In genomic region chr9:58011027-58011426, GRCm38 (mm10) we compare ENCODE assay signal across 12 mouse cellular contexts. TPM values are rescaled to one million over a fixed set of nuclear protein-coding genes. Genes with fewer than 3 reads are reported as not detected.
DNase-seq lines count a peak whose midpoint lies in the region; ATAC-seq and TF ChIP-seq lines count a peak whose summit lies in the region.
"Had no signal": no experiment of that assay in that cellular context is flagged by ENCODE, and none has a peak within 500 bp of the region (broad histone marks: within the 10 kb centered on the region; RNA-seq: fewer than 3 reads in every experiment).

No protein-coding gene starts in this region.

- no peak overlapping the region for H3K4me2 ChIP-seq in intestine, embryonic 15.5 days (replicated peaks)
- no peak overlapping the region for H3K4me2 ChIP-seq in intestine, postnatal 0 days (replicated peaks; ENCODE audit: low read depth)
- H3K4me2 ChIP-seq in embryonic facial prominence, embryonic 14.5 days (ENCODE audit: low read depth, low read length), result no peak overlapping the region
- no peak overlapping the region for H3K4me2 ChIP-seq in heart, embryonic 11.5 days
- H3K4me2 ChIP-seq: hindbrain, embryonic 15.5 days; limb, embryonic 15.5 days had no signal

- WGBS in intestine, embryonic 15.5 days, result 34% methylated on average over 7 of the region's 7 CpGs
- WGBS in intestine, postnatal 0 days, result 32% methylated on average over 7 of the region's 7 CpGs
- WGBS in embryonic facial prominence, embryonic 14.5 days, result 35% methylated on average over 7 of the region's 7 CpGs
- WGBS in heart, embryonic 11.5 days (ENCODE audit: insufficient replicate concordance), result 29% methylated on average over 7 of the region's 7 CpGs

- H3K36me3 ChIP-seq in intestine, embryonic 15.5 days, result no peaks in the 10 kb centered on the region
- H3K36me3 ChIP-seq in intestine, postnatal 0 days (ENCODE audit: control insufficient read depth, insufficient read depth), result no peaks in the 10 kb centered on the region
- H3K36me3 ChIP-seq in embryonic facial prominence, embryonic 14.5 days (ENCODE audit: control insufficient read depth, insufficient read depth, low read length), result no peaks in the 10 kb centered on the region
- no peaks in the 10 kb centered on the region for H3K36me3 ChIP-seq in heart, embryonic 11.5 days (ENCODE audit: control insufficient read depth, insufficient read depth, low read length)
- H3K36me3 ChIP-seq: heart, embryonic 10.5 days; hindbrain, embryonic 15.5 days; limb, embryonic 15.5 days had no signal

- no peak overlapping the region for H3K9ac ChIP-seq in intestine, embryonic 15.5 days
- H3K9ac ChIP-seq in intestine, postnatal 0 days (ENCODE audit: low read depth, low read length), result no peak overlapping the region
- H3K9ac ChIP-seq in embryonic facial prominence, embryonic 14.5 days (ENCODE audit: low read depth, low read length), result no peak overlapping the region
- H3K9ac ChIP-seq in heart, embryonic 11.5 days (ENCODE audit: low read depth, low read length), result no peak overlapping the region
- H3K9ac ChIP-seq: hindbrain, embryonic 15.5 days; limb, embryonic 15.5 days had no signal

- no peaks in the 10 kb centered on the region for H3K27me3 ChIP-seq in intestine, embryonic 15.5 days (replicated peaks)
- no peaks in the 10 kb centered on the region for H3K27me3 ChIP-seq in intestine, postnatal 0 days (replicated peaks; ENCODE audit: control insufficient read depth, insufficient read depth, low read length)
- H3K27me3 ChIP-seq in embryonic facial prominence, embryonic 14.5 days (replicated peaks; ENCODE audit: control insufficient read depth, insufficient read depth, low read length), result no peaks in the 10 kb centered on the region
- H3K27me3 ChIP-seq in heart, embryonic 11.5 days (ENCODE audit: control insufficient read depth, insufficient read depth, low read length), result no peaks in the 10 kb centered on the region
- H3K27me3 ChIP-seq: hindbrain, embryonic 15.5 days; limb, embryonic 15.5 days had no signal

- peaks cover 16% of the 10 kb centered on the region for H3K4me1 ChIP-seq in intestine, embryonic 15.5 days (replicated peaks)
- H3K4me1 ChIP-seq in intestine, postnatal 0 days (replicated peaks; ENCODE audit: control insufficient read depth, insufficient read depth, low read length), result no peaks in the 10 kb centered on the region
- no peaks in the 10 kb centered on the region for H3K4me1 ChIP-seq in embryonic facial prominence, embryonic 14.5 days (ENCODE audit: control insufficient read depth, insufficient read depth, low read length)
- H3K4me1 ChIP-seq in heart, embryonic 11.5 days (ENCODE audit: control insufficient read depth, insufficient read depth, low read length), result peaks cover 22% of the 10 kb centered on the region; the same call in 1 of the 2 replicates
- H3K4me1 ChIP-seq: limb, embryonic 15.5 days had no signal

- no peak overlapping the region for H3K4me3 ChIP-seq in intestine, embryonic 15.5 days (replicated peaks)
- H3K4me3 ChIP-seq in intestine, postnatal 0 days (ENCODE audit: low read depth, low read length), result no peak overlapping the region
- H3K4me3 ChIP-seq in embryonic facial prominence, embryonic 14.5 days (ENCODE audit: low read depth, low read length), result no peak overlapping the region
- H3K4me3 ChIP-seq in heart, embryonic 11.5 days (ENCODE audit: low read depth, low read length), result no peak overlapping the region
- H3K4me3 ChIP-seq: heart, embryonic 10.5 days; hindbrain, embryonic 15.5 days; limb, embryonic 15.5 days had no signal

- no peak overlapping the region for H3K27ac ChIP-seq in intestine, embryonic 15.5 days
- H3K27ac ChIP-seq in intestine, postnatal 0 days (ENCODE audit: low read depth, low read length), result no peak overlapping the region
- H3K27ac ChIP-seq in embryonic facial prominence, embryonic 14.5 days (replicated peaks; ENCODE audit: low read depth, low read length), result no peak overlapping the region
- no peak overlapping the region for H3K27ac ChIP-seq in heart, embryonic 11.5 days (ENCODE audit: low read depth, low read length)
- H3K27ac ChIP-seq: heart, embryonic 10.5 days; hindbrain, embryonic 15.5 days; limb, embryonic 15.5 days had no signal

- no peaks in the 10 kb centered on the region for H3K9me3 ChIP-seq in intestine, embryonic 15.5 days
- H3K9me3 ChIP-seq in intestine, postnatal 0 days (ENCODE audit: control insufficient read depth), result no peaks in the 10 kb centered on the region
- H3K9me3 ChIP-seq in embryonic facial prominence, embryonic 14.5 days (ENCODE audit: control insufficient read depth, low read length), result no peaks in the 10 kb centered on the region
- no peaks in the 10 kb centered on the region for H3K9me3 ChIP-seq in heart, embryonic 11.5 days (replicated peaks; ENCODE audit: control insufficient read depth, low read length)
- H3K9me3 ChIP-seq: heart, embryonic 10.5 days; hindbrain, embryonic 15.5 days; limb, embryonic 15.5 days had no signal

- DNase-seq in 3T3-L1 (ENCODE audit: low read depth, low spot score) (peak; percentile 45), WW6 (ENCODE audit: low read depth, low spot score) (peak; percentile 26)
- peak; percentile 75 for DNase-seq in embryonic facial prominence, embryonic 14.5 days (ENCODE audit: low spot score)
- no peak for DNase-seq in right cerebral cortex, postnatal 10 days (ENCODE audit: low spot score in 2 of 2)
- DNase-seq: cerebellum, adult 18-20 months had no signal

- no peak for TF ChIP-seq CTCF in intestine, postnatal 0 days (IDR thresholded peaks at IDR 0.05; ENCODE audit: low read depth)

- ATAC-seq in intestine, embryonic 15.5 days, result peak; percentile 42; the same call in 1 of the 2 replicates
- no peak for ATAC-seq in intestine, postnatal 0 days
- ATAC-seq in embryonic facial prominence, embryonic 14.5 days (ENCODE audit: low read depth), result no peak
- ATAC-seq in heart, embryonic 11.5 days (replicated peaks; ENCODE audit: insufficient number of reproducible peaks, low FRiP score, low TSS enrichment), result no peak
- no peak for ATAC-seq in erythroid progenitor cell, adult 5-6 weeks (replicated peaks; ENCODE audit: low FRiP score, poor library complexity, severe bottlenecking)

RNA-seq across cellular contexts. Expression of gene Cyp11a1, which starts 4.8 kb away (rescaled TPM):
- 9.3 and 22.1 TPM in 2 replicates for polyA plus RNA-seq in intestine, embryonic 15.5 days (2015; fragmentation: Nextera tagmentation; extraction: Ambion mirVana)
- 4.4 and 7.8 TPM in 2 replicates for polyA plus RNA-seq in intestine, postnatal 0 days (2015; fragmentation: Nextera tagmentation; extraction: Ambion mirVana)
- 5.9 and 7.0 TPM in 2 replicates for polyA plus RNA-seq in embryonic facial prominence, embryonic 14.5 days (2014; fragmentation: Nextera tagmentation; extraction: Ambion mirVana)
- not detected in 2 replicates for polyA plus RNA-seq in heart, embryonic 11.5 days (2014; fragmentation: Nextera tagmentation; extraction: Ambion mirVana)
- total RNA-seq in erythroid progenitor cell, adult 5-6 weeks (2015; ENCODE audit: low replicate concordance), result 5.0 TPM in 1 of 2 replicates, not detected in the other
- 1.3 TPM in 1 of 2 replicates, not detected in the other for total RNA-seq in erythroid progenitor cell, adult 5-6 weeks (2017; ENCODE audit: low replicate concordance)

RNA-seq across cellular contexts. Expression of gene Stra6, which starts 52.6 kb away (rescaled TPM):
- 4.5 and 4.6 TPM in 2 replicates for polyA plus RNA-seq in intestine, embryonic 15.5 days (2015; fragmentation: Nextera tagmentation; extraction: Ambion mirVana)
- polyA plus RNA-seq in intestine, postnatal 0 days (2015; fragmentation: Nextera tagmentation; extraction: Ambion mirVana), result 0.48 and 0.71 TPM in 2 replicates
- polyA plus RNA-seq in embryonic facial prominence, embryonic 14.5 days (2014; fragmentation: Nextera tagmentation; extraction: Ambion mirVana), result 10.5 and 16.1 TPM in 2 replicates
- 3.4 and 4.0 TPM in 2 replicates for polyA plus RNA-seq in heart, embryonic 11.5 days (2014; fragmentation: Nextera tagmentation; extraction: Ambion mirVana)
- not detected in 2 replicates for total RNA-seq in erythroid progenitor cell, adult 5-6 weeks (2015; ENCODE audit: low replicate concordance)
- total RNA-seq in erythroid progenitor cell, adult 5-6 weeks (2017; ENCODE audit: low replicate concordance), result not detected in 2 replicates

Comparison
In these comparisons a context has a peak if more than half of its experiments do, and no peak if none do; other contexts are left out.
1. DNase-seq: peak in 3T3-L1 (single experiment), WW6 (single experiment) and embryonic facial prominence, embryonic 14.5 days (single experiment); none in right cerebral cortex, postnatal 10 days (0 of 2).